Mouse (Mus musculus): ENCODE results near the gene Fgfr2. TPM values are rescaled to one million over a fixed set of nuclear protein-coding genes. Genes with fewer than 3 reads are reported as not detected.

Fgfr2 gene
- polyA plus RNA-seq, 1 experiment, result 3.0 TPM

- H3K36me3 ChIP-seq (ENCODE audit: control insufficient read depth, insufficient read depth, low read length), result no peaks in the 10 kb centered on the region
- no peak overlapping the region for H3K27ac ChIP-seq (ENCODE audit: control insufficient read depth, insufficient read depth, low read depth, low read length)
Observed at GRCm38 (mm10) chr7:130165408-130165807, 2957.7 kb downstream of the Fgfr2 start.

GRCm38 (mm10) chr7:130162718-130163117 lies 2960.4 kb downstream of the Fgfr2 start:
- no peaks in the 10 kb centered on the region for H3K36me3 ChIP-seq (ENCODE audit: control insufficient read depth, insufficient read depth, low read length)
- no peak overlapping the region for H3K27ac ChIP-seq (ENCODE audit: control insufficient read depth, insufficient read depth, low read depth, low read length)
- no peak for TF ChIP-seq POLR2A (IDR thresholded peaks at IDR 0.05; ENCODE audit: control insufficient read depth, low read depth, low read length)
- TF ChIP-seq CTCF (IDR thresholded peaks at IDR 0.05; ENCODE audit: control insufficient read depth, insufficient read depth, insufficient replicate concordance, low read depth, low read length), result no peak
- no peak overlapping the region for H3K4me3 ChIP-seq (ENCODE audit: control insufficient read depth, low read depth, low read length)
- no peaks in the 10 kb centered on the region for H3K4me1 ChIP-seq (ENCODE audit: control insufficient read depth, insufficient read depth, low read length)
- no peaks in the 10 kb centered on the region for H3K27me3 ChIP-seq (ENCODE audit: control insufficient read depth, insufficient read depth, low read length)

More at GRCm38 (mm10) chr7:130165408-130165807, 2957.7 kb downstream of the Fgfr2 start:
- Histone ChIP-seq H3K4me3 (ENCODE audit: control insufficient read depth, low read depth, low read length) (no peak overlapping the region), H3K27me3 (ENCODE audit: control insufficient read depth, insufficient read depth, low read length) (no peaks in the 10 kb centered on the region), H3K4me1 (ENCODE audit: control insufficient read depth, insufficient read depth, low read length) (no peaks in the 10 kb centered on the region)
- TF ChIP-seq CTCF (IDR thresholded peaks at IDR 0.05; ENCODE audit: control insufficient read depth, insufficient read depth, insufficient replicate concordance, low read depth, low read length), result no peak
- TF ChIP-seq POLR2A (IDR thresholded peaks at IDR 0.05; ENCODE audit: control insufficient read depth, low read depth, low read length), result no peak

- Histone ChIP-seq H3K27ac (ENCODE audit: control insufficient read depth, insufficient read depth, low read depth, low read length) (no peak overlapping the region), H3K36me3 (ENCODE audit: control insufficient read depth, insufficient read depth, low read length) (no peaks in the 10 kb centered on the region), H3K4me1 (ENCODE audit: control insufficient read depth, insufficient read depth, low read length) (no peaks in the 10 kb centered on the region), H3K27me3 (ENCODE audit: control insufficient read depth, insufficient read depth, low read length) (no peaks in the 10 kb centered on the region), H3K4me3 (ENCODE audit: control insufficient read depth, low read depth, low read length) (no peak overlapping the region)
- TF ChIP-seq POLR2A (IDR thresholded peaks at IDR 0.05; ENCODE audit: control insufficient read depth, low read depth, low read length) (no peak), CTCF (IDR thresholded peaks at IDR 0.05; ENCODE audit: control insufficient read depth, insufficient read depth, insufficient replicate concordance, low read depth, low read length) (no peak)
Observed at GRCm38 (mm10) chr7:130161581-130161980, 2961.6 kb downstream of the Fgfr2 start.

- no peaks in the 10 kb centered on the region for H3K4me1 ChIP-seq (ENCODE audit: control insufficient read depth, insufficient read depth, low read length)
- TF ChIP-seq CTCF (IDR thresholded peaks at IDR 0.05; ENCODE audit: control insufficient read depth, insufficient read depth, insufficient replicate concordance, low read depth, low read length) (no peak), POLR2A (IDR thresholded peaks at IDR 0.05; ENCODE audit: control insufficient read depth, low read depth, low read length) (no peak)
Observed at GRCm38 (mm10) chr7:130158845-130159244, 2964.3 kb downstream of the Fgfr2 start.

GRCm38 (mm10) chr7:130153363-130153969 lies 2969.7 kb downstream of the Fgfr2 start:
- Histone ChIP-seq H3K27me3 (ENCODE audit: control insufficient read depth, insufficient read depth, low read length) (no peaks in the 10 kb centered on the region), H3K4me3 (ENCODE audit: control insufficient read depth, low read depth, low read length) (no peak overlapping the region), H3K4me1 (ENCODE audit: control insufficient read depth, insufficient read depth, low read length) (no peaks in the 10 kb centered on the region), H3K27ac (ENCODE audit: control insufficient read depth, insufficient read depth, low read depth, low read length) (no peak overlapping the region), H3K36me3 (ENCODE audit: control insufficient read depth, insufficient read depth, low read length) (no peaks in the 10 kb centered on the region)
- TF ChIP-seq CTCF (IDR thresholded peaks at IDR 0.05; ENCODE audit: control insufficient read depth, insufficient read depth, insufficient replicate concordance, low read depth, low read length) (no peak), POLR2A (IDR thresholded peaks at IDR 0.05; ENCODE audit: control insufficient read depth, low read depth, low read length) (no peak)

More at GRCm38 (mm10) chr7:130158845-130159244, 2964.3 kb downstream of the Fgfr2 start:
- no peaks in the 10 kb centered on the region for H3K27me3 ChIP-seq (ENCODE audit: control insufficient read depth, insufficient read depth, low read length)
- no peak overlapping the region for H3K27ac ChIP-seq (ENCODE audit: control insufficient read depth, insufficient read depth, low read depth, low read length)
- no peak overlapping the region for H3K4me3 ChIP-seq (ENCODE audit: control insufficient read depth, low read depth, low read length)
- no peaks in the 10 kb centered on the region for H3K36me3 ChIP-seq (ENCODE audit: control insufficient read depth, insufficient read depth, low read length)

DNA sequence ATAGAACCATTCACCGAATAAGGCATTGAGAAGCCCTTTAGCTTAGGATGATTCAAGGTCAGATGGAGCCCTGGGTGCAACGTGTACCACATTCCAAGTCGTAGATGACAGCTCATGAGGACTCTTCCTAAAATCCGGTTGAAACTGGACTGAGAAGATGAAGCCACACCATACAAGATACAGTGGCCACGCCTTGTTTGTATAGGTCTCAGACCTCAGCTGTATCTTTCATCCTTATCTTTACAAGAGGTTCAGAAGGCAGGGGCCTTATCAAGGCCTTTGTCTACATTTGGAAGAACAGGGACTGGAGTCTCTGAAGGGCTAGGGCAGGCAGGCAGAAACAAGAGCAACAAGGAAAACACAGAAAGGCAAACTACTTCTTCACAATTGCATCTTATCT lies 2974.2 kb downstream of the Fgfr2 start:
- H3K4me1 ChIP-seq (ENCODE audit: control insufficient read depth, insufficient read depth, low read length), result no peaks in the 10 kb centered on the region

GRCm38 (mm10) chr7:130147230-130147629 lies 2975.9 kb downstream of the Fgfr2 start:
- TF ChIP-seq POLR2A (IDR thresholded peaks at IDR 0.05; ENCODE audit: control insufficient read depth, low read depth, low read length) (no peak), CTCF (IDR thresholded peaks at IDR 0.05; ENCODE audit: control insufficient read depth, insufficient read depth, insufficient replicate concordance, low read depth, low read length) (no peak)
- Histone ChIP-seq H3K4me1 (ENCODE audit: control insufficient read depth, insufficient read depth, low read length) (no peaks in the 10 kb centered on the region), H3K36me3 (ENCODE audit: control insufficient read depth, insufficient read depth, low read length) (no peaks in the 10 kb centered on the region), H3K4me3 (ENCODE audit: control insufficient read depth, low read depth, low read length) (no peak overlapping the region), H3K27me3 (ENCODE audit: control insufficient read depth, insufficient read depth, low read length) (no peaks in the 10 kb centered on the region), H3K27ac (ENCODE audit: control insufficient read depth, insufficient read depth, low read depth, low read length) (no peak overlapping the region)

More for the DNA sequence above, 2974.2 kb downstream of the Fgfr2 start:
- no peak for TF ChIP-seq CTCF (IDR thresholded peaks at IDR 0.05; ENCODE audit: control insufficient read depth, insufficient read depth, insufficient replicate concordance, low read depth, low read length)
- no peak for TF ChIP-seq POLR2A (IDR thresholded peaks at IDR 0.05; ENCODE audit: control insufficient read depth, low read depth, low read length)
- no peak overlapping the region for H3K27ac ChIP-seq (ENCODE audit: control insufficient read depth, insufficient read depth, low read depth, low read length)
- no peaks in the 10 kb centered on the region for H3K27me3 ChIP-seq (ENCODE audit: control insufficient read depth, insufficient read depth, low read length)
- no peaks in the 10 kb centered on the region for H3K36me3 ChIP-seq (ENCODE audit: control insufficient read depth, insufficient read depth, low read length)
- H3K4me3 ChIP-seq (ENCODE audit: control insufficient read depth, low read depth, low read length), result no peak overlapping the region
